Mouse (Mus musculus): ENCODE data around the gene Bcs1l.
A peak's percentile ranks its signal among the peaks of the same experiment; 100 is the strongest.

Gene Bcs1l

GRCm38 (mm10) chr1:74587773-74588445, at the start of gene Bcs1l, which contains the start of gene Zfp142:
Gene Bcs1l, plus strand, starts transcription at chr1:74588289.
Gene Zfp142, minus strand, starts transcription at chr1:74588246.
- DNase-seq (ENCODE audit: low spot score), result peak; percentile 94

GRCm38 (mm10) chr1:74538650-74539049, 49.4 kb upstream of the Bcs1l start:
- no peak for DNase-seq (ENCODE audit: low spot score)

- no peak for DNase-seq (ENCODE audit: low spot score)
These were observed 45.6 kb upstream of the Bcs1l start, which contains the start of gene Plcd4 for GRCm38 (mm10) chr1:74542451-74542961. Gene Plcd4, plus strand, starts transcription at chr1:74542888.

GRCm38 (mm10) chr1:74544184-74544583, 43.9 kb upstream of the Bcs1l start, which contains the start of gene Usp37:
Gene Usp37, minus strand, starts transcription at chr1:74544284.
- DNase-seq (ENCODE audit: low spot score), result no peak

- no peak for DNase-seq (ENCODE audit: low spot score)
These were observed 29.0 kb upstream of the Bcs1l start for GRCm38 (mm10) chr1:74559061-74559460.

GRCm38 (mm10) chr1:74565834-74566233, 22.3 kb upstream of the Bcs1l start:
- DNase-seq (ENCODE audit: low spot score), result no peak

GRCm38 (mm10) chr1:74569739-74570719, 18.1 kb upstream of the Bcs1l start:
- no peak for DNase-seq (ENCODE audit: low spot score)

- DNase-seq (ENCODE audit: low spot score), result no peak
These were observed 5.5 kb upstream of the Bcs1l start for GRCm38 (mm10) chr1:74582621-74583020.

- DNase-seq (ENCODE audit: low spot score), result no peak
These were observed 3.3 kb upstream of the Bcs1l start for GRCm38 (mm10) chr1:74584616-74585398.

- DNase-seq (ENCODE audit: low spot score), result no peak
These were observed 786 bp upstream of the Bcs1l start for GRCm38 (mm10) chr1:74587233-74587772.

- no peak for DNase-seq (ENCODE audit: low spot score)
These were observed 6.3 kb downstream of the Bcs1l start for GRCm38 (mm10) chr1:74594434-74594833.

- no peak for DNase-seq (ENCODE audit: low spot score)
These were observed 12.6 kb downstream of the Bcs1l start for GRCm38 (mm10) chr1:74600501-74601266.

GRCm38 (mm10) chr1:74601267-74601962, 13.3 kb downstream of the Bcs1l start, which contains the start of the genes Rnf25 and Stk36:
Gene Rnf25, minus strand, starts transcription at chr1:74601397.
Gene Stk36, plus strand, starts transcription at chr1:74601445.
- DNase-seq (ENCODE audit: low spot score), result peak; percentile 45

GRCm38 (mm10) chr1:74624183-74624582, 36.1 kb downstream of the Bcs1l start:
- no peak for DNase-seq (ENCODE audit: low spot score)

- no peak for DNase-seq (ENCODE audit: low spot score)
These were observed 38.0 kb downstream of the Bcs1l start for GRCm38 (mm10) chr1:74626076-74626475.

GRCm38 (mm10) chr1:74628001-74628400, 39.9 kb downstream of the Bcs1l start:
- no peak for DNase-seq (ENCODE audit: low spot score)

- no peak for DNase-seq (ENCODE audit: low spot score)
These were observed 44.6 kb downstream of the Bcs1l start for GRCm38 (mm10) chr1:74632734-74633133.
